Mouse (Mus musculus) midbrain, embryonic 15.5 days (tissue): ENCODE results near the gene Slc7a5. TPM values are rescaled to one million over a fixed set of nuclear protein-coding genes. Genes with fewer than 3 reads are reported as not detected.

Source experiments
- ATAC-seq: fragments of 200-750 bp; cut with Nextera tagmentation; replicated peaks from 2 replicates; pipeline ENCODE4 v1.8.0; 2017; ENCODE audit warnings: moderate TSS enrichment
- H3K27ac ChIP-seq: fragments of 300-500 bp; sonication (generic); 2 replicates; pipeline ENCODE4 v1.5.1; 2015; ENCODE audit warnings: mild to moderate bottlenecking, inconsistent platforms
- H3K27me3 ChIP-seq: fragments of 300-500 bp; sonication (generic); replicated peaks from 2 replicates; pipeline ENCODE4 v1.6.1; 2015; ENCODE audit warnings: inconsistent platforms
- H3K36me3 ChIP-seq: fragments of 300-500 bp; sonication (generic); replicated peaks from 2 replicates; pipeline ENCODE4 v1.6.1; 2015; ENCODE audit warnings: inconsistent platforms
- H3K4me1 ChIP-seq: fragments of 300-500 bp; sonication (generic); 2 replicates; pipeline ENCODE4 v1.6.1; 2015; ENCODE audit warnings: inconsistent platforms
- H3K4me2 ChIP-seq: fragments of 300-500 bp; sonication (generic); 2 replicates; pipeline ENCODE4 v1.6.1; 2015; ENCODE audit warnings: inconsistent platforms, mild to moderate bottlenecking, moderate library complexity
- H3K4me3 ChIP-seq: fragments of 300-500 bp; sonication (generic); 2 replicates; pipeline ENCODE4 v1.5.1; 2015; ENCODE audit warnings: mild to moderate bottlenecking, inconsistent platforms
- H3K9ac ChIP-seq: fragments of 300-500 bp; sonication (generic); 2 replicates; pipeline ENCODE4 v1.6.1; 2015; ENCODE audit warnings: mild to moderate bottlenecking, inconsistent platforms
- H3K9me3 ChIP-seq: fragments of 300-500 bp; sonication (generic); 2 replicates; pipeline ENCODE4 v1.6.1; 2016; ENCODE audit warnings: inconsistent platforms
- WGBS: fragments of 180-500 bp; shearing (Covaris S2); methylation state at CpG from one replicate; pipeline ENCODE4 v1.1.7; 2015; ENCODE audit warnings: mixed read lengths; 5-methylcytosine and 5-hydroxymethylcytosine counted together
- polyA plus RNA-seq: library from polyadenylated mRNA; unstranded; fragments of >200 nt; fragmentation: Nextera tagmentation; extraction: Ambion mirVana; gene quantifications from 2 replicates; pipeline ENCODE4 v1.2.1, GENCODE M21; 2015

Gene Slc7a5
- polyA plus RNA-seq, 1 experiment from 2014 or later = 55.5 TPM

GRCm38 (mm10) chr8:121919158-121919557 is 11.7 kb upstream of the Slc7a5 start:
- 75% methylated on average over 4 of the region's 4 CpGs for WGBS
- Histone ChIP-seq H3K9ac (no peak overlapping the region), H3K9me3 (no peaks in the 10 kb centered on the region), H3K4me2 (no peak overlapping the region), H3K27me3 (no peaks in the 10 kb centered on the region), H3K4me3 (no peak overlapping the region), H3K36me3 (no peaks in the 10 kb centered on the region), H3K4me1 (no peaks in the 10 kb centered on the region), H3K27ac (no peak overlapping the region)
- ATAC-seq = no peak

DNA sequence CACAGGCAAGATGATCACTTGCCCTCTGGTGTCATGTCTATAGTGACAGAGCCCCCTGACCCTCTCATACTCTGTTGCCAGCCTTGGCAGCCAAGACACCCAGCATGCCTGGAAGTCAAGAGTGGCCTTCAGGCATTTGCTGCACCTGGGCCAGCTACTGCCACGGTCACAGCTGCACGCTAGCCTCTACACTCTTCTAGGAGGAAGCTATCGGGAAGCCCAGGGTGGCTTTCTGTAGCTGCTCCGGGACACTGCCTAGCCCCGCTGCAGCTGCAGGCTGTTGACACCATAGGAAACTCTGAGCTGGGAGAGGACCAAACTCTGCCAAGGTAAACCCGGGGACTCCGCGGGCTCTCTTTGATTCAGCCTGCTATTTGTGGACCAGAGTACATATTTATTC is 5.9 kb upstream of the Slc7a5 start:
- no peaks in the 10 kb centered on the region for H3K9me3 ChIP-seq
- no peak overlapping the region for H3K27ac ChIP-seq
- WGBS = 71% methylated on average over 8 of the region's 8 CpGs
- H3K4me2 ChIP-seq = no peak overlapping the region
- H3K9ac ChIP-seq = no peak overlapping the region
- no peaks in the 10 kb centered on the region for H3K36me3 ChIP-seq
- peaks cover 6% of the 10 kb centered on the region; the same call in 1 of the 2 replicates for H3K27me3 ChIP-seq
- no peaks in the 10 kb centered on the region for H3K4me1 ChIP-seq
- ATAC-seq = no peak
- no peak overlapping the region for H3K4me3 ChIP-seq

- no peak overlapping the region for H3K9ac ChIP-seq
- WGBS = 74% methylated on average over 3 of the region's 3 CpGs
- no peaks in the 10 kb centered on the region for H3K9me3 ChIP-seq
- peaks cover 7% of the 10 kb centered on the region; the same call in 1 of the 2 replicates for H3K27me3 ChIP-seq
- no peak overlapping the region for H3K4me2 ChIP-seq
- H3K4me1 ChIP-seq = peaks cover 3% of the 10 kb centered on the region
- ATAC-seq = no peak
- H3K27ac ChIP-seq = no peak overlapping the region
- no peaks in the 10 kb centered on the region for H3K36me3 ChIP-seq
- H3K4me3 ChIP-seq = no peak overlapping the region
These were observed 5.3 kb upstream of the Slc7a5 start for GRCm38 (mm10) chr8:121912831-121913230.

GRCm38 (mm10) chr8:121911987-121912386 is 4.5 kb upstream of the Slc7a5 start:
- peaks cover 7% of the 10 kb centered on the region; the same call in 1 of the 2 replicates for H3K27me3 ChIP-seq
- no peaks in the 10 kb centered on the region for H3K9me3 ChIP-seq
- H3K4me3 ChIP-seq = no peak overlapping the region
- WGBS = 66% methylated on average over 7 of the region's 7 CpGs
- H3K4me2 ChIP-seq = no peak overlapping the region
- H3K27ac ChIP-seq = no peak overlapping the region
- no peak for ATAC-seq
- no peaks in the 10 kb centered on the region for H3K36me3 ChIP-seq
- H3K9ac ChIP-seq = no peak overlapping the region
- peaks cover 5% of the 10 kb centered on the region for H3K4me1 ChIP-seq

DNA sequence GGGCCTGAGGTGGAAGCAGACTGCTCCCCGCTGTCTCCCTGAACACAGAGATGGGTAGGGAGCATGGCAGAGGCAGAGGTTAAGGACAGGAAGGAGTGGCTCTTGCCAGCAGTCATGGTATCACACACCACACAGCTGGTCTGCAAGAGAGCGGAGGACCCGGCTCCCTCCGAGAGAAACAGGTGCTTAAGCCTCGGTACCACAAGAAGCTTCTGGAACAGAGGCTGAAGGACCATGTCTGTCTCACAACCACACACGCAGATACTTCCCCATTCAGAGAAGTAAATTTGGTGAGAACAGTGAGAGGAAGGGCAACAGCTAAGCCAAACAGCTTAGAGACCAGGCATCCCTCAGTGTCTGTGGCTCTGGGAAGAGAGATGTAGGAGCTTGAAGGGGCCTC is 3.9 kb upstream of the Slc7a5 start:
- H3K4me1 ChIP-seq = peaks cover 9% of the 10 kb centered on the region
- H3K27me3 ChIP-seq = peaks cover 7% of the 10 kb centered on the region; the same call in 1 of the 2 replicates
- WGBS = 91% methylated on average over 6 of the region's 6 CpGs
- no peaks in the 10 kb centered on the region for H3K9me3 ChIP-seq
- no peak for ATAC-seq
- H3K36me3 ChIP-seq = no peaks in the 10 kb centered on the region
- H3K9ac ChIP-seq = no peak overlapping the region
- no peak overlapping the region for H3K4me3 ChIP-seq
- no peak overlapping the region for H3K4me2 ChIP-seq
- H3K27ac ChIP-seq = no peak overlapping the region

DNA sequence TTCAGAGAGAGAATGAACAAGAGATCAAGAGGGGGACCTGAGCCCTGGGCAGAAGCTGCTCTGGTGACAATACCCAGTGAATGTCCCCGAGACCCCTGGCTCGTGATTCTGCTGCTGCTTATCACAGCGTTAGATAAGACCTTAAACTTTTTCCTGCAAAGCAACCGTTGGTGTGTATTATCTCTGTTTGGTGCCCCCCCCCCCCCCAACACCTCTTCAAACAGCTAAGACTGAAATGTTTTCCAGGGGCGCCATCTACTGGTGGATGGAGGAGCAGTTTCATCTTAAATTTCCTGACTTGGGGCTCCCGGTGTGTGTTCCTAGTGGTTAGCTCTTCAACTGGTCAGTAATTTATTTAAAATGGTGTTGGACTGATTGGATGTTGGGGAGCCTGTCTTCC is 2.2 kb upstream of the Slc7a5 start:
- WGBS = 6% methylated on average over 6 of the region's 6 CpGs
- Histone ChIP-seq H3K9ac (no peak overlapping the region), H3K36me3 (no peaks in the 10 kb centered on the region), H3K4me1 (peaks cover 26% of the 10 kb centered on the region), H3K4me2 (no peak overlapping the region), H3K27me3 (peaks cover 7% of the 10 kb centered on the region; the same call in 1 of the 2 replicates), H3K9me3 (no peaks in the 10 kb centered on the region), H3K4me3 (no peak overlapping the region), H3K27ac (no peak overlapping the region)
- ATAC-seq = no peak

DNA sequence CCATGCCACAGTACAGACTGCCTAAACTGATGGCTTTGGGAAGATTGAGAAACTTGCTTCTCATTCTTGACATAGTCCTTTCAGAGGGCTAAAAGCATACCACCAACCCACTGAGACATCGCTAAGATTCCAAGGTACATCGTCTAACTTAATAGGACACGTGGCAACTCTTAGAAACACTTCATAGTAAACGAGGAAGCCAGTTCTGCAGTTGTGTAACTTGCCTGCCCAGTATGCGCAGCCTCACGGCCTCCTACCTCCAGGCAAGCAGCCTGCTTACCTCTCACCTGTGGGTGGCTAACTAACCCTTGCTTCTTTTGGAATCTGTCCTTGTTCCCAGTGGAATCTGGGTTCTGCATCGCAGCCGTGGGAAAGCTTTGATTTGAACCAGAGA is 1.7 kb upstream of the Slc7a5 start:
- no peak overlapping the region for H3K27ac ChIP-seq
- no peak overlapping the region for H3K4me2 ChIP-seq
- H3K4me1 ChIP-seq = peaks cover 31% of the 10 kb centered on the region
- 71% methylated on average over 8 of the region's 8 CpGs for WGBS
- ATAC-seq = no peak
- no peaks in the 10 kb centered on the region for H3K9me3 ChIP-seq
- no peak overlapping the region for H3K4me3 ChIP-seq
- H3K9ac ChIP-seq = no peak overlapping the region
- peaks cover 7% of the 10 kb centered on the region; the same call in 1 of the 2 replicates for H3K27me3 ChIP-seq
- H3K36me3 ChIP-seq = no peaks in the 10 kb centered on the region

- no peak for ATAC-seq
- no peak overlapping the region for H3K4me3 ChIP-seq
- no peak overlapping the region for H3K9ac ChIP-seq
- WGBS = 65% methylated on average over 8 of the region's 8 CpGs
- H3K9me3 ChIP-seq = no peaks in the 10 kb centered on the region
- H3K27me3 ChIP-seq = peaks cover 7% of the 10 kb centered on the region; the same call in 1 of the 2 replicates
- no peaks in the 10 kb centered on the region for H3K36me3 ChIP-seq
- H3K27ac ChIP-seq = no peak overlapping the region
- H3K4me2 ChIP-seq = peak overlapping the region; percentile 93; the same call in 1 of the 2 replicates
- peaks cover 34% of the 10 kb centered on the region for H3K4me1 ChIP-seq
These were observed 1.1 kb upstream of the Slc7a5 start for GRCm38 (mm10) chr8:121908378-121909147.

DNA sequence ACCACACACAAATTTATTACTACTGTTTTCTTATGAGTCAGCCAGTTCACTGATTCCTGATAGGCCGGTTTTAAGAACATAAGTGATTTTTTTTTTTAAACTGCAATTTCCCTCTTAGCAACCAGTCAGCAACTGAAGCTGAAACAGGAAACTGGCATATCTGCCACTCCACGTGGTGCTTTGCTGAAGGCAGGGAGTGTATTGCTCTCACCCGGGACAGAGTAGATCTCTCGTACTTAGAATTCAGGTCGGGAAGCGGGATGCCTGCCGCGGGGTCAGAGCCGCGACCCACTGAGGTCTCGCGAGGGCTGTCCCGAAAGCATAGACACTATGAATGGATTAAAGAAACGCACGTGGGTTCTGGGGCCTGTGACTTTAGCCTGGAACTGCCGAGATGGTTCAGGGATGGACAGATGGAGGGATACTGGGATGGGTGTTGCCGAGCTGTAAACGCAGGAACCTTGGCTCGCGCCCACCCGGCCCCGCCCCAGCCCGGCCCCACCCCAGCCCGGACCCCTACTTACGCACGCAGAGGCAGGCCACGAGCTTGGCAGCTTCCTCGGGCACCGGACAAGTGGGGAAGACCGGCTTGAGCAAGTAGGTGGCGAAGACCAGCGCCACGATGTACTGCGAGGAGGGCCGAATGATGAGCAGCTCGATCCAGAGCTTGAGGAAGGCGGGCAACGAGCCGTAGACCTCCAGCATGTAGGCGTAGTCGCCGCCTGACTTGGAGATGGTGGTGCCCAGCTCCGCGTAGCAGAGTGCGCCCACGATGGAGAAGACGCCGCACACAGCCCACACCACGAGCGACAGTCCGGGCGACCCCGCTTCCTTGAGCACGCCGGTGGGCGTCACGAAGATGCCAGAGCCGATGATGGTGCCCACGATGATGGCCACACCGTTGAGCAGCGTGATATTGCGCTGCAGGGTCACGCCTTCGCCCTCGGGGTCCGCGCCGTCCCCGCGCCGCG is 667 bp downstream of the Slc7a5 start:
- Histone ChIP-seq H3K9ac (peak overlapping the region; percentile 73), H3K9me3 (no peaks in the 10 kb centered on the region), H3K27me3 (peaks cover 7% of the 10 kb centered on the region; the same call in 1 of the 2 replicates), H3K4me1 (peaks cover 34% of the 10 kb centered on the region), H3K36me3 (no peaks in the 10 kb centered on the region), H3K27ac (peak overlapping the region; percentile 69), H3K4me3 (peak overlapping the region; percentile 86), H3K4me2 (peak overlapping the region; percentile 93)
- WGBS = under 1% methylated on average over 67 of the region's 72 CpGs
- ATAC-seq = peak; percentile 67

GRCm38 (mm10) chr8:121905864-121906263 is 1.6 kb downstream of the Slc7a5 start:
- 27% methylated on average over 5 of the region's 5 CpGs for WGBS
- peaks cover 7% of the 10 kb centered on the region; the same call in 1 of the 2 replicates for H3K27me3 ChIP-seq
- H3K9ac ChIP-seq = peak overlapping the region; percentile 73; the same call in 1 of the 2 replicates
- no peaks in the 10 kb centered on the region for H3K9me3 ChIP-seq
- no peak for ATAC-seq
- H3K27ac ChIP-seq = no peak overlapping the region
- H3K36me3 ChIP-seq = no peaks in the 10 kb centered on the region
- peaks cover 34% of the 10 kb centered on the region for H3K4me1 ChIP-seq
- H3K4me3 ChIP-seq = peak overlapping the region; percentile 86
- peak overlapping the region; percentile 93 for H3K4me2 ChIP-seq

DNA sequence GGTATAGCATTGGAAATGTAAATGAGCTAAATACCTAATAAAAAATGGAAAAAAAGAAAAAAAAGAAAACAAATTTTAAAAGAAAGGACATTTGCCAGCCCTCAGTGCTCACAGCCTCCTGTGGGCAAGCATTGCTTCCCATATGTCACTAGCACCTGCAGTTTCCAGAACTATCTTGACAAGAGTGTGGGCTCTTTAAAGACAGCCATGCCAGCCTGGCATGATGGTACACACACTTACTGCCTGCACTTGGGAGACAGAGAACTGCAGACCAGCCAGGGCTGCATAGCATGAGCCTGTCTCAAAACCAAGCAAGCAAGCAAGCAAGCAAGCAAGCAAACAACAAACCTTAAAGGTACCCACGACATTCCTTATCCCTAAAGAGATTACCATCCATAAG is 2.1 kb downstream of the Slc7a5 start:
- peak overlapping the region; percentile 86 for H3K4me3 ChIP-seq
- H3K9me3 ChIP-seq = no peaks in the 10 kb centered on the region
- peaks cover 34% of the 10 kb centered on the region for H3K4me1 ChIP-seq
- no peak for ATAC-seq
- peak overlapping the region; percentile 93 for H3K4me2 ChIP-seq
- WGBS = 66% methylated on average over 1 of the region's 1 CpGs
- H3K9ac ChIP-seq = peak overlapping the region; percentile 73; the same call in 1 of the 2 replicates
- H3K27ac ChIP-seq = no peak overlapping the region
- H3K36me3 ChIP-seq = no peaks in the 10 kb centered on the region
- peaks cover 7% of the 10 kb centered on the region; the same call in 1 of the 2 replicates for H3K27me3 ChIP-seq

DNA sequence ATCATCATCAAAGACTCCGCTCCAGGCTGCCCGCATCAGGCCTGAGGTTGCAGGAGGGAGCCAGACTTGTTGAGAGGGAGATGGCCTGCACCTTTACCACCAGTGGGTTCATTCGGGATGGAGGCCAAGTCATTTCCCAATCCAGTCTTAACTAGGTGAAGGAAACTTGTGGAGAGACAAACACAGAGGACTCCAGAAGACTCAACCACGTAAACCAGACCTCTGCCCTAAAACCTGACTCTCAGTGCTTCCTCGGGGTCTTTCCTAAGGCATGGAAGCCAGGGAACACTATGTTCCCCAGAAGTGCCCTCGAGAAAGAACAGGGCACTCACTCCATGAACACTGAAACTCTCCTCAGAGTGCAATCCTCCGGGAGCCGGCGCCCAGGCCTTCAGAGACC is 2.5 kb downstream of the Slc7a5 start:
- Histone ChIP-seq H3K36me3 (no peaks in the 10 kb centered on the region), H3K27me3 (peaks cover 7% of the 10 kb centered on the region; the same call in 1 of the 2 replicates), H3K4me3 (peak overlapping the region; percentile 86; the same call in 1 of the 2 replicates), H3K9ac (peak overlapping the region; percentile 73; the same call in 1 of the 2 replicates), H3K4me2 (peak overlapping the region; percentile 93), H3K27ac (no peak overlapping the region), H3K9me3 (no peaks in the 10 kb centered on the region), H3K4me1 (peaks cover 34% of the 10 kb centered on the region)
- WGBS = 88% methylated on average over 9 of the region's 9 CpGs
- no peak for ATAC-seq
